Mouse (Mus musculus) layer of hippocampus, postnatal 25 days (tissue): ENCODE measurements around the gene Nop9. TPM values are rescaled to one million over a fixed set of nuclear protein-coding genes. Genes with fewer than 3 reads are reported as not detected.
A peak's percentile ranks its signal among the peaks of the same experiment; 100 is the strongest.

Source experiments
- DNase-seq, 2 experiments: peaks; one replicate each; pipeline ENCODE4 v3.0.0; 2022; ENCODE audit warnings: mixed read lengths in 2 of 2, low spot score in 1 of 2; ENCODE audit errors: extremely low spot score in 1 of 2
- total RNA-seq, 2 experiments: library from RNA; stranded (reverse); gene quantifications; 2 replicates each; pipeline ENCODE4 v1.2.3; 2021

Nop9 gene
- total RNA-seq, 2 experiments from 2014 or later = 13.4 to 13.6 TPM

DNA sequence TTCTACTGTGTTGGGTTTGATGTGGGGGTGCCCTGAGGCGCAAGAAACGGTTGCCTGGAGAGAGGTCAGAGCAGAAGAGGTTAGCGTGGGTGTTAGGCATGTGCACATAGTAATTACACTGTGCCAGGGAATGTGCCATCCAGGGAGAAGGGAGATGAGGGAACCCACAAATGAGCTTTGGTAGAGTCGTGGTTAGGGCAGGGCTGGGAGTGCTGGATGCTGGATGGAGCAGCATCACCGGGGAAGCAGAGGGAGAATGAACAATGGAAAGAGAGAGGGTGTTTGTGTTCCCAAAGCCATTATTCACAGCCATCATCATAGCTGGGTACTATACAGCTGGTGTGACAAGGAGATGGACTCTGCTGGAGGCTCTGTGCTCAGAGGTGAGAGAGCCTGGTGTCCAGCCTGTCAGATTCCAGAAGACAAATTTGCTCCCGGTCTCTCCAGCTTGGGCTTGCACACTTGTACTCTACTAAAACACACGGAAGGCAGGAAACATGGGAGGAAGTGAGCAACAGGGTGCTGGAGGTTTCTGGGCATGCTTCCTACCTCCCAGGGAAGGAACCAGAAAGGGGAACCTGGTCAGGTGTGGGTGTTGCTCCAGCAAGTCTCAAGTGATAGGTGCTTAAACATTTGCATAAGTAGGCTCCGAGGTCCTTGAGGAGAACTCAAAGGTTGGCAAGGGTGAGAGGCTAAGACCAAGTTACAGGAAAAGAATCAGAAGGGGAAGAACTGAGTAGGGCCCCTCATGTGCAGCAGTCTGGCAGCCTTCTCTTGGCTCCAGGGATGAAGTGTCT lies 17.4 kb upstream of the Nop9 start:
- no peak for DNase-seq

DNA sequence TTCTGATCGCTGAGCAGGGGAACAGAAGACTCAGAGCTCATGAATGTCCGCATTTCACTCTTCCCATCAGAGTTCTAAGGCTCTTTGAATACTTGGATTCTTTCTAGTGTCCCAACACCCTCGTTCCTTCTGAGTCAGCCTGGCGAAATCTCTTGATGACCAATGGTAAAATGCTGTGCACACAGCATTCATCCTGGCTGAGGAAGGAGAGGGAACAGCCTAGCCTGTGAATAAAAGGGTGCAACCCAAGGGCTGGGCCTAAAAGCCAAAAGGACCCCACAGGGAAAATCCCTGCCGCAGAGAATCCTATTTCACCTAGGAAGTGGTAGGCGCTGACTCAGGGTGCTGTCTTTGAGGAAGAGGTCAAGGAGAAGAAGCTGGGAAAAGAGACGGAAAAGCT lies 15.4 kb upstream of the Nop9 start:
- no peak for DNase-seq

DNA sequence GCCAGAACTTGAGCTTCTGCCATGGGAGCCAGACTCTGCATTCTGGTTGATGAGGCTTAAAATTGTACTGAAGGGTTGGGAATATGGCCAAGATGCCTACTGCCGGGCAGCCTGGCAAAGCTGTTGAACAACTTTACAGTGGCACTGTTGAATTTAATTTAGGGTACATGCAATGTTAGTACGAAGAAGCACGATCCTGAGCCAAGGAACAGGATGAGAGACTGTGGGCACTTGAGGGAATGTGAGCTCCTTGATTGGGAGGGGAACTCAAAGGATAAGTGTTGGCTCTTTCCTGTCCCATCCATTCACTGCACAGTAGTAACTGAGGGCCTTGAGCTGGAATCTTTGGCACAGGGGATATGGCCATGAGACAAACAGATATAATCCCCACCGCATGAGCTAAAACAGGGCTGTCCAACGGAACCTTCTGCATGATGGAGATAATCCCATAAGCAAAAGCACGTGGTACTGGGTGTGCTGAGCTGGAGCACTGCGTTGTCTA lies 14.9 kb upstream of the Nop9 start:
- no peak for DNase-seq

DNA sequence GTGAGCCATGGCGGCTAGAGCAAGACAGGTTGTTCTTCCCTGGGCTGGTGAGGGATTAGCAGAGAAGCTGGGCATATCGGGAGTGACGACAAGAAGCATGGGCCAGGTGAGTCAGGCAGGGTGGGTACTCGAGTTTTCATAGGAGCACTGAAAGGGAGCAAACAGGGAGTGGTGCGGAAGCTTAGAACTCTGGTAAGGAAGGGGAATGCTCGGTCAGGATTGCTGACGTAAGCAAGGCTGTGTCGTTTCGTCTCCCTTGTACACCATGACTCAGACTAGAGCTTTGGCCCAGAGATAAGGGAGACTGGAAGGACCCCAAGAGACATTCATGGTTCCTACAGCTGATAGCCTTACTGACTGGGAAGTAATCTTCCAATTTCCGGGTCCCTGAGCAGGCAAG lies 11.6 kb upstream of the Nop9 start:
- no peak for DNase-seq

DNA sequence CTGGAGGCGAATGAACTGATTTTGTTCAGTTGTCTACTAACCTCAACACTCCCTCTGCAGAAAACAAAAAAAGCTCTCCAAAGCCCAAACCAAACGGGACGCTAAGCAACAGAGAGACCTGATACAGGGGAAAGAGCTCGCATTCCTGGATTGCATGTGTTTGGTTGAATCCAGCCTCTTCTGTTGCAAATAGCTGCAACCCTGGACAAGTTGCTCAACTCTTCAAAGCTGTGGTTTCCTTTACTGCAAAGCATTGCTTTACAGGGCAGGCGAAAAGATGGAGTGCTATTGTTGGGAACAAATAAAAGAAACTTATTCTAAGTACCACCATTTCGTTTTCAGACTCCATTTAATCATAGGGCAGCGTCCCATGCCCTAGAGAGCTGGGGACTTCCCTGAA lies 10.6 kb upstream of the Nop9 start:
- no peak for DNase-seq

DNA sequence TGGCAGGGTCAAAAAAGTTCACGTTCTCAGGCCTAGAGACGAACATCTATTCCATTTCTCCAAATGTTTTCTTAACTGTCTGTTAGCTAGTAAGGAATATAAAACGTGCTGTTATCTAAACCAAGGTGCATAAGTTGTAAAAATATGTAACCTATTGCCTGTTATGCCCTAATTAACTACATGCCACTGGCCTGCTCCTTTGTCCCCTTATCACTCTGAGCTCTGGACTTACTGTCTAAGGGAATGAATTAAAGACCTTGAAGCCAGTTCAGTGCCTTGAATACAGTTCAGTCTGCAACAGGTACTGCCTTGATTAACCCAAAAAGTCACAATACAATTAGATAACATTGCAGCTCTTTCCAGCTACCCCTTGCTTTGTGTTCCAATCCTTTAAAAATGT lies 10.2 kb upstream of the Nop9 start:
- DNase-seq = no peak

DNA sequence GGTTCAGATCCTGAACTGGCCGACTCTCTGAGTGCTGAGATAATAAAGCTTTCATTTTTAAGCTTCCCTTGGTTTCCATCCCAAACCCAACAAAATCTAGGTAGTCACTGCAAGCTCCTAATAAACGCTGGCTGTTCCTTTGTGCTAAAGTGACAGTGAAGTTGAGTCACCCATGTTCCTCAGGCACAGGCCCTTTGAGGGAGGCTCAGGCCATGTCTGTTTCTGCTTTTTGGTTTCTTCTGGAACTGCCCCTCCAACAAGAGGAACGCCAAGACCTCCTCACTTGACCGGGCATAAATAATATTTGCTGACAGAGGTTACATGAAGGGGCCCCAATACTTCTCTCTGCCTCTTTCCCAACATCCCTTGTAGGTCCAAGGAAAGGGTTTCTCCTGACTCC lies 9.7 kb upstream of the Nop9 start:
- DNase-seq = no peak

DNA sequence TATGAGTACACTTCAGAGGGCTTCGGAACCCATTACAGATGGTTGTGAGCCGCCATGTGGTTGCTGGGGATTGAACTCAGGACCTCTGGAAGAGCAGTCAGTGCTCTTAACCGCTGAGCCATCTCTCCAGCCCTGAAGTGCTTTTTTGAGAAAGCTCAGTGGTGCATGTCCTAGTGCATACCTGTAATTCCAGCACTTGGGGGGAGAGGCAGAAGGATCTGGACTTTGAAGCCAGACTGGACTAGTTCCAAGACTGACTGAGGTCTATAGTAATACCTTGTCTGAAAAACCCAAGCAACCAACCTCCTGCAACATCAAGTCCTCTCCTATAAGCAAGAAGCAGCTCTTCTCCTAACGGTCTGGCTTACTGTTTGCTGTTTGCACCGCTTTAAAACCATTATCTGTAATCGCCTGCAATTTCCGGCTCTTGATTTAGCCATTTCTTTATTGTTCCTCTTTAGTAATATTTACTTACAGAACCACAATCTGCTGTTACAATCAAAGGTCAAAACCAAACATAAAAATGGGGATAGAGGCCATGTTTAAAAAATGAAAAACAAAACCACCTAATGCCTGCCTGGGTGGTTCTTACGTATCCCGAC lies 8.3 kb upstream of the Nop9 start:
- DNase-seq = no peak

DNA sequence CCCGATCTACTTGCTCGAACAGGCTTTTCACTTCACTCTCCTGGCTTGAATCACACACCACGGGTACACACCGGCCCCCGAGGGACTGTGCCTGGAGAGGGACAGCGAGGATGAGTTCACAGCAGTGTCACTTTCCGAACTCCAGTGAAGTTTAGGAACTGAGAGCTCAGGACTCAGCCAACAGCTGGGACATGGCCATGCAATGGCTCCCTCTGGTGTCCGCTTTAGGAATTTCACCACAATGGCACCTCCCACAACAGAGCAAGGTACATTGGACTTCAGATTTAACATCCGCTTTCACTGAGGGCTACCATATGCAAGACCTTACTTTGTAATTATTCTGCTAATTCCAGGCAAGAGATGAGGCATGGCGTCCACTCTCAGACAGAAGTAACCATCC lies 1.8 kb upstream of the Nop9 start:
- DNase-seq = peak; percentile 86 to 95

DNA sequence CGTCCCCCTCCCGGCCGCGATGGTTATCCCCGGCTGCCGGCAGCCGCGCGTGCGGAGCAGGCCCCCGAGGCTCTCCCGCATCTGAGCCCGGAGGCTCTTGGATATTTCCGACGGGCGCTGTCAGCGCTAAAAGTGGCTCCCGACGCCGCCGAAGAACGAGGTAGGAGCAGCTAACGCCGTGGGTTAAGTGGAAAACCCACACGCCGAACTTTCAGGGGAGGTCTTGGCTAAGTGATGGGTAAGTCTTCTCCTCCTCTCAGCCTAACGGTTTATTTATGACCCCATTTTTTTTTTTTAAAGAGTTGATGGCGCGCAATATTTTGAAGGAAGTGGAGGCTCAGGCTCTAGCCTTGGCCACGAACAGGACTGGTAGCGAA lies 356 bp downstream of the Nop9 start:
- DNase-seq = no peak

DNA sequence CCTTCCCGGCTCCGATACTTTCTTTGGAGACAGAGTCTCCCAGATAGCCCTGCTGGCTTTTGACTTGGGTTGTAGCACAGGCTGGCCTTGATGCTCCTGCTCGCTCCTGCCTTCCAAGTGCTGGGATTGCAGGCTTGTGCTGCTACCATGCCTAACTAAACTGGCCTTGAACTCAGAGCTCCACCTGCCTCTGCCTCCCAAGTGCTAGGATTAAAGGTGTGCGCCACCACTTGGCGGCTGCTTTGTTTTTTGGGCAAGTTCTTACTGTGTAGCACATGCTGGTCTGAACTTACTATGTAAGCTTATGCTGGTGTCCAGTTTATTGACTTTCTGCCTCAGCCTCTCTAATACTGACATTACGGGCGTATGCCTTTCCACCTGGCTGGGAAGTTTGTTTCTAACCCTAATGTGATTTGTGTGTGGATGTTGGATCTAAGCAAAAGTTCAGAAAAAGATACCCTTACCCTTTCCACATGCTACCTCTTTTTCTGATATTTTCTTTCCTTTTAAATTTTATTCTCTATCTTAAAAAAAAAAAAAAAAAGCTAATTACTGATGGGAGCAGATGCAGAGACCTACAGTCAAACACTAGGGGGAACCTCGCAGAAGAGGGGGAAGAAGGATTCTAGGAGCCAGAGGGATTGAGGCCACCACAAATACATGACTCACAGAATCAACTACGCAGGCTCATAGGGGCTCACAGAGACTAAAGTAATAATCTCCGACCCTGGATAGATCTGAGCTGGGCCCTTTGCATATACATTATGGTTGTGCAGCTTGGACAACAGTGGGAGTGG lies 1.8 kb downstream of the Nop9 start:
- DNase-seq = no peak

DNA sequence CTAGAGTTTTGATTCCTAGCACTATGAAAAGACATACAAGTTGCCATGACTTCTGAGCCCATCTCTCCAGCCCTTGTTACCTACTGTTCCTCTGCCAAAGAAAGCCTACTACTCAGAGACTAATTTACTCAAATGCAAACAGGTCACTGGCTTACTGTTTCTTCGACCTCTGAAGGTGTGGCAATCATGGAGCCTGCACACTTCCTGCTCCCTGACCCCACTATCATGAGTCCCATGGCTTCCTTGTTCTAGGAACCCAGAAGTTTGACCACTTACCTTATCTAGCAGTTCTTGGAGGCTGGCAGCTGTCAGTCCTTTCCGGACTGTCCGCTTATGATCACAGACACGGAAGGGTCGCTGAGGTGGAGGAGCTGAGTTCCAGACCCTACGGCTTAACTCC lies 12.1 kb downstream of the Nop9 start:
- DNase-seq = no peak

DNA sequence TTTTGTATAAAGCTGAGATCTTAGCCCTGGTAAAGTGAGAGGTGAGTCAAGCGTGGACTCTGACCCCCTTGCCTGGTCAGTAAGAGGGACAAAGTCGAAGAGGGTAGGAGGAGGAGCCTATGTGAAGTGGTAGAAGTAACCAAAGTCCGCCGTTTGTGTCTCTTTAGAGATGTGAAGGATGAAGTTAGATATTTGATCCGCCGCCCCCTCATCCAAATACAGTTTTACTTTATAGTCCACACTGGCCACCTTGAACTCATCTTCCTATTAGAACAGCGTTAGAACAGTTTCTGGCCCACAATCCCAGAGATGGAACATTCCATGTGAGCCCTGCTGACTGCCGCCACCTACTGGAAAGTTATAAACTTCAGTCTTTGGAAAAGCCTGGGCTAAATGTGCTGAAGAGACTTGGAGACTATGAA lies 12.9 kb downstream of the Nop9 start, which contains the start of gene Cideb:
Gene Cideb, minus strand, starts transcription at position 96 of the 422 bp plus-strand sequence.
- DNase-seq = peak in 1 of 2 experiments; percentile 29

DNA sequence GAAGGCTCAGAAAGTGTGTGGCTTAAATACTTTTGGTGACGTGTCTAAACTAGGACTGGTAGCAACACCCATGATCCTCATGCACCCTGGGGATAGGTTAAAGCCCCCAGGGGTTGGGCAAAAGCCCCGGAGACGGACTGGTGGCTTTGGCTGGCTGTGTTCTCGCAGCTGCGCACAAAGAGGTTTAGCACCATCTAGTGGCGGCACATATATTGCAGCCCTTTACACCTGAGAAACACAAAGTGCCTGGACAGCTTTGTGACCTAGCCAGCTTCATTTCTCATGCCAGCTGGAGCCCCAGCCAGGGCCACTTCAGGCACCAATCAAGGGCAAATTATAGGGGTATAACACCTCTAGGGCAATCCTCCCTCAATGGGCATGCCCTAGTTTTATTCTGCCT lies 14.7 kb downstream of the Nop9 start:
- peak; percentile 73 to 94 for DNase-seq

DNA sequence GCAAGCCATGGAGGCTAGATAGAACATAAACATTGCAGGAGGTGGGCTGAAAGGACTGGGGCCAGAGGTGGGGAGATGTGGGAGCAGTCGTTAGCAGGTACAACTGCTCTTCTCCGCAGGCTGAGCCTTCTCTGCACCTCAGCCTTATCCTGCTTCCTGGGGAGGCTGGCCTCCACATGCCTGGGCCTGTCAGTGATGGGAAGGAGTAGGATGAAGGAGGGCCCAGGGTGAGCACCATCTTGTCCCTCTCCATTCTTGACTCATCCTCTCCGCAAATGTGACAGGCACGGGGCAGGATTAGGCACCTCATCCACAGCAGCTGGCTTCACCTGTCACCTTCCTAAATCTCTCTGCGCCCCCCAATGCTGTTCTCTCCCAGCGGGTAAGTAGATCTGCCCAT lies 15.7 kb downstream of the Nop9 start, which contains the start of gene Ltb4r2:
Gene Ltb4r2, plus strand, starts transcription at position 266 of the 400 bp plus-strand sequence.
- no peak for DNase-seq

DNA sequence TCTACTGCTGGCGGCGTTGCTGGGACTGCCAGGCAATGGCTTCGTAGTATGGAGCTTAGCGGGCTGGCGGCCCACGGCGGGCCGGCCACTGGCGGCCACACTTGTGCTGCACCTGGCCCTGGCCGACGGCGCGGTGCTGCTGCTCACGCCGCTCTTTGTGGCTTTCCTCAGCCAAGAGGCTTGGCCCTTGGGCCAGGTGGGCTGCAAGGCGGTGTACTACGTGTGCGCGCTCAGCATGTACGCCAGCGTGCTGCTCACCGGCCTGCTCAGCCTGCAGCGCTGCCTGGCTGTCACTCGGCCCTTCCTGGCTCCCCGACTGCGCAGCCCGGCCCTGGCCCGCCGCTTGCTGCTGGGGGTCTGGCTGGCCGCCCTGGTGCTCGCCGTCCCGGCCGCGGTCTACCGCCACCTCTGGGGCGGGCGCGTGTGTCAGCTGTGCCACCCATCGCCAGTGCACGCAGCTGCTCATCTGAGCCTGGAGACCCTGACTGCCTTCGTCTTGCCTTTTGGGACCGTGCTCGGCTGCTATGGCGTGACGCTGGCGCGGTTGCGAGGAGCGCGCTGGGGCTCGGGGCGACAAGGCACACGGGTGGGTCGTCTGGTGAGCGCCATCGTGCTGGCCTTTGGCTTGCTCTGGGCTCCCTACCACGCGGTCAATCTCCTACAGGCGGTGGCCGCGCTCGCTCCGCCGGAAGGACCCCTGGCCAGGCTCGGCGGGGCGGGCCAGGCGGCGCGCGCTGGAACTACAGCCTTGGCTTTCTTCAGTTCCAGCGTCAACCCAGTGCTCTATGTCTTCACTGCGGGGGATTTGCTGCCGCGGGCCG lies 16.7 kb downstream of the Nop9 start:
- DNase-seq = peak; percentile 23 to 34

DNA sequence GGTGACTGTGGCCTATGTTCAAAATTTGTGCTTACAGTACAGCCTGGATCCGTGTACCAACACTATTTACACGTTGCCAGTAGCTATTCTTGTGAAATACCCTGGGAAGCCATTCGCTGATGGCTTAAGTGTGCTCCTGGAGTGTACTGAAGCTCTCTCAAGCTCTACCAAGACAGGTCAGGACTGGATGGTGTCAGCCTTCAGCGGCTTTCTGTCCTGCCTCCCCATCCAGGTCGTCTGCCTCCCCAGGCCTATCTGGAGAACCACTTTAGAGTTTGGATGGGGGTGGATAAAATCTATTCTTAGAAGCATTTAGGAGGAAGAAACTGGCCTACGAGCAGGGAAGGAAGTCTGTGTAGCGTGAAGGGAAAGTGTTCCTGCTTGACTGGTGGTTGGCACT lies 17.7 kb downstream of the Nop9 start:
- DNase-seq = no peak

DNA sequence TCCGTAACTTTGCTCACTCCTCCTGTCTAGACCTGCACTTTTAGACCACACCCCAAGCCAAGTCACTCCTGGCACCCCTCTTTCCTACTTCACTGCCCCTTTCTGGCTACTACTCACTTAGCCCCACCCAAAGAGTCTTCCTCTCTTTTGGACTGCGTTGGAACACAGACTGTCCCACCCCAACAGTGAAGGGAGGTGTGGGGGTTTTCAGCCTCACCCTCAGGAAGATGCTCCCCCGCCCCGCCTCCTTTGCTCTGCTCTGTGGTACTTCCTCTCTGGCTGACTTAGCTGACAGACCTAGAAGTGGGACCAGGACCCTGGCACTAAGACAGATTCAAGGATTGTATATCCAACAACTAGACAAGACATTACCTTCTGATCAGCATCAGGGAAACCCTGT lies 20.2 kb downstream of the Nop9 start, which contains the start of gene Ltb4r1:
Gene Ltb4r1, plus strand, starts transcription at position 267 of the 400 bp plus-strand sequence.
- DNase-seq = no peak

DNA sequence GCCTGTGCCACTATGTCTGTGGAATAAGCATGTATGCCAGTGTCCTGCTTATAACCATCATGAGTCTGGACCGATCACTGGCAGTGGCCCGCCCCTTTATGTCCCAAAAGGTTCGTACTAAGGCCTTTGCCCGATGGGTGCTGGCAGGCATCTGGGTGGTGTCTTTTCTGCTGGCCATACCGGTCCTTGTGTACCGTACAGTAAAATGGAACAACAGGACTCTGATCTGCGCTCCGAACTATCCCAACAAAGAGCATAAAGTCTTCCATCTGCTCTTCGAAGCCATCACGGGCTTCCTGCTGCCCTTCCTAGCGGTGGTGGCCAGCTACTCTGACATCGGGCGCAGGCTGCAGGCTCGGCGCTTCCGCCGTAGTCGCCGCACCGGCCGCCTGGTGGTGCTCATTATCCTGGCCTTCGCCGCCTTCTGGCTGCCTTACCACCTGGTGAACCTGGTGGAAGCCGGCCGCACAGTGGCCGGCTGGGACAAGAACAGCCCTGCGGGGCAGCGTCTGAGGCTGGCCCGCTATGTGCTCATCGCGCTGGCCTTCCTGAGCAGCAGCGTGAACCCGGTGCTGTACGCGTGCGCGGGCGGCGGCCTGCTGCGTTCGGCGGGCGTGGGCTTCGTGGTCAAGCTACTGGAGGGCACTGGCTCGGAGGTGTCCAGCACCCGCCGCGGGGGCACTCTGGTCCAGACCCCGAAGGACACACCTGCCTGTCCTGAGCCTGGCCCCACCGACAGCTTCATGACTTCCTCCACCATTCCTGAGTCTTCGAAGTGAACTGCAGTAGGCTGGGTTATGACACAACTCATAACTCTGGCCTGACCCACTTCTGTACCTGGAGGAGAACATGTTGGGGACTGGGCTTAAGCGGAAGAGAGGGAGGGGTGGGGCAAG lies 22.3 kb downstream of the Nop9 start:
- DNase-seq = peak in 1 of 2 experiments; percentile 33
